Mouse (Mus musculus): ENCODE data around the gene Vstm5.

DNA sequence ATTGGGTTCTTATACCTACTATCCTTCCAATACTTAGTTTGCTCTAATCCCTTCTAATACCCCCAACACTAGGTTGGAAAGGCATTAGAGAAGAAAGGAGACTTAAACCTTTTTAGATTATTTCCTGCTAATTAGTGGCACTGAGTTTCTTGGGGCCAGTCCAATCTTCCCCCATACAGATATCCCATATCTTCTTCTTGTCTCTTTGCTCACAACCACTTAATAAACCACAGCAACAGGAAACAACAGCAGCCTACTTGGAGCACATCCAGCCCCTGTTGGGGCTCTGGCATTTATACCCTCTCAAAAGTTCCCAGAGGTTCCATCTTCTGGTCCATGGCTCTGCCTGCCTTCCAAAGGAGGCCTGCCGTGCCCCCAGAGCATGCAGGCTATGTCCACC is 25.1 kb upstream of the Vstm5 start:
- no peak for TF ChIP-seq POLR2A (IDR thresholded peaks at IDR 0.05; ENCODE audit: extremely low read depth, insufficient read depth, low read length)
- no peak for TF ChIP-seq CTCF (IDR thresholded peaks at IDR 0.05; ENCODE audit: extremely low read depth, insufficient read depth, low read length)
